Mouse (Mus musculus) CH12.LX (cell line): Measurements from ENCODE around the gene Bcas3. TPM values are rescaled to one million over a fixed set of nuclear protein-coding genes. Genes with fewer than 3 reads are reported as not detected.

Source experiments
- DNase-seq: peaks from one replicate; pipeline ENCODE4 v3.0.0-alpha.2; 2013; ENCODE audit errors: extremely low read depth
- H3K27ac ChIP-seq: 2 replicates; pipeline ENCODE4 v1.5.1; 2012; ENCODE audit warnings: low read depth, mild to moderate bottlenecking, control low read depth, moderate library complexity; ENCODE audit not compliant: insufficient read depth
- H3K27me3 ChIP-seq: replicated peaks from 2 replicates; pipeline ENCODE3; 2012; ENCODE audit warnings: inconsistent platforms
- H3K36me3 ChIP-seq, 2 experiments: replicated peaks in 1 of 2; 2 replicates each; pipeline versions ENCODE3 to v1.6.1; 2012; ENCODE audit warnings: inconsistent platforms in 1 of 2, low read length in 1 of 2, mild to moderate bottlenecking in 1 of 2, mixed read lengths in 1 of 2, moderate library complexity in 1 of 2; ENCODE audit not compliant: control insufficient read depth in 1 of 2, insufficient read depth in 1 of 2
- H3K4me1 ChIP-seq, 2 experiments: 2 replicates each; pipeline ENCODE4 v1.6.1; 2012; ENCODE audit warnings: inconsistent platforms in 1 of 2, moderate library complexity in 1 of 2; ENCODE audit not compliant: insufficient read depth in 2 of 2, control insufficient read depth in 1 of 2
- H3K4me2 ChIP-seq: 2 replicates; pipeline ENCODE4 v1.6.1; 2012; ENCODE audit warnings: low read depth, mild to moderate bottlenecking, control low read depth; ENCODE audit not compliant: poor library complexity, insufficient read depth, severe bottlenecking
- H3K4me3 ChIP-seq, 3 experiments: fragments of 150-350 bp in 1 of 3; sonication (generic) in 1 of 3; replicated peaks in 1 of 3; 2 replicates each; pipeline versions ENCODE3 to v1.5.1; 2011 to 2012; ENCODE audit warnings: low read depth in 2 of 3, low read length in 2 of 3, mild to moderate bottlenecking in 2 of 3, moderate library complexity in 2 of 3, control low read depth in 1 of 3, improper control_type of control experiment in 1 of 3, inconsistent platforms in 1 of 3, mixed read lengths in 1 of 3; ENCODE audit not compliant: poor library complexity in 1 of 3
- H3K79me2 ChIP-seq: replicated peaks from 2 replicates; pipeline ENCODE4 v1.6.1; 2012; ENCODE audit warnings: mild to moderate bottlenecking, moderate library complexity; ENCODE audit not compliant: control insufficient read depth, poor library complexity, insufficient read depth, severe bottlenecking; ENCODE audit errors: extremely low read depth
- H3K9ac ChIP-seq: 2 replicates; pipeline ENCODE4 v1.6.1; 2012; ENCODE audit warnings: low read depth, mild to moderate bottlenecking, control low read depth, moderate library complexity; ENCODE audit not compliant: insufficient read depth
- H3K9me3 ChIP-seq: replicated peaks from 2 replicates; pipeline ENCODE3; 2012; ENCODE audit warnings: low read length, inconsistent platforms, mixed read lengths
- BHLHE40 ChIP-seq: IDR thresholded peaks from 2 replicates; pipeline ENCODE4 v1.6.1; 2011; ENCODE audit warnings: mild to moderate bottlenecking, low read depth, low read length, improper control_type of control experiment
- CHD2 ChIP-seq: IDR thresholded peaks from 2 replicates; pipeline ENCODE4 v1.6.1; 2011; ENCODE audit warnings: low read length, improper control_type of control experiment
- CTCF ChIP-seq, 2 experiments: IDR thresholded peaks in 1 of 2; conservative IDR thresholded peaks in 1 of 2; 2 replicates each; pipeline ENCODE4 v1.5.1; 2011 to 2012; ENCODE audit warnings: low read depth in 2 of 2, low read length in 2 of 2, improper control_type of control experiment in 1 of 2, inconsistent platforms in 1 of 2, mild to moderate bottlenecking in 1 of 2, moderate library complexity in 1 of 2
- E2F4 ChIP-seq: IDR thresholded peaks from 2 replicates; pipeline ENCODE4 v1.6.1; 2011; ENCODE audit warnings: low read depth, low read length, improper control_type of control experiment; ENCODE audit not compliant: insufficient replicate concordance
- GABPA ChIP-seq: IDR thresholded peaks from 2 replicates; pipeline ENCODE4 v1.6.1; 2012; ENCODE audit warnings: low read depth, low read length, improper control_type of control experiment, inconsistent platforms; ENCODE audit not compliant: insufficient replicate concordance
- HCFC1 ChIP-seq: IDR thresholded peaks from 2 replicates; pipeline ENCODE4 v1.6.1; 2012; ENCODE audit warnings: low read depth, mild to moderate bottlenecking, inconsistent platforms, low read length, improper control_type of control experiment
- JUN ChIP-seq: IDR thresholded peaks from 2 replicates; pipeline ENCODE4 v1.6.1; 2011; ENCODE audit warnings: low read depth, mild to moderate bottlenecking, low read length, improper control_type of control experiment, moderate library complexity; ENCODE audit not compliant: insufficient read depth
- KAT2A ChIP-seq: IDR thresholded peaks from 2 replicates; pipeline ENCODE4 v1.6.1; 2012; ENCODE audit warnings: low read length, improper control_type of control experiment, inconsistent platforms; ENCODE audit not compliant: insufficient replicate concordance
- MAZ ChIP-seq: IDR thresholded peaks from 2 replicates; pipeline ENCODE4 v1.6.1; 2012; ENCODE audit warnings: low read depth, mild to moderate bottlenecking, inconsistent platforms, low read length, improper control_type of control experiment, moderate library complexity
- MYC ChIP-seq: IDR thresholded peaks from 2 replicates; pipeline ENCODE4 v1.6.1; 2011; ENCODE audit warnings: low read depth, mild to moderate bottlenecking, improper control_type of control experiment, low read length
- NELFE ChIP-seq: IDR thresholded peaks from 2 replicates; pipeline ENCODE4 v1.6.1; 2011; ENCODE audit warnings: low read depth, low read length, improper control_type of control experiment
- PAX5 ChIP-seq: IDR thresholded peaks from 2 replicates; pipeline ENCODE4 v1.6.1; 2012; ENCODE audit warnings: low read length, inconsistent platforms, mixed read lengths
- RAD21 ChIP-seq: IDR thresholded peaks from 2 replicates; pipeline ENCODE4 v1.6.1; 2011; ENCODE audit warnings: low read depth, mild to moderate bottlenecking, low read length, improper control_type of control experiment, moderate library complexity
- RCOR1 ChIP-seq: conservative IDR thresholded peaks from 2 replicates; pipeline ENCODE4 v1.6.1; 2012; ENCODE audit warnings: low read depth, mild to moderate bottlenecking, inconsistent platforms, low read length, improper control_type of control experiment
- TBP ChIP-seq: conservative IDR thresholded peaks from 2 replicates; pipeline ENCODE4 v1.6.1; 2011; ENCODE audit warnings: low read depth, low read length, improper control_type of control experiment
- TCF12 ChIP-seq: IDR thresholded peaks from 2 replicates; pipeline ENCODE4 v1.6.1; 2014; ENCODE audit warnings: low read depth, mild to moderate bottlenecking, inconsistent platforms, low read length, improper control_type of control experiment
- USF1 ChIP-seq: IDR thresholded peaks from 2 replicates; pipeline ENCODE4 v1.6.1; 2014; ENCODE audit warnings: low read depth, mild to moderate bottlenecking, inconsistent platforms, low read length, improper control_type of control experiment
- USF2 ChIP-seq: conservative IDR thresholded peaks from 2 replicates; pipeline ENCODE4 v1.6.1; 2011; ENCODE audit warnings: low read depth, low read length, improper control_type of control experiment
- ZKSCAN1 ChIP-seq: IDR thresholded peaks from 2 replicates; pipeline ENCODE4 v1.6.1; 2012; ENCODE audit warnings: low read depth, inconsistent platforms, low read length, improper control_type of control experiment, borderline replicate concordance
- ZNF384 ChIP-seq: IDR thresholded peaks from 2 replicates; pipeline ENCODE4 v1.6.1; 2012; ENCODE audit warnings: low read depth, low read length, improper control_type of control experiment, inconsistent platforms
- dilution Hi-C: fragments of 300-500 bp; cut with MboI; formaldehyde crosslinking; loops from 2 replicates; pipeline ENCODE4 v1.14.3; 2020; ENCODE audit warnings: low sequenced_read_pairs; ENCODE audit not compliant: extremely low pct_unique_long_range_greater_than_20kb, extremely low pct_ligation_motif_present
- in situ Hi-C: fragments of 300-500 bp; cut with MboI; formaldehyde crosslinking; loops from 3 replicates; pipeline ENCODE4 v1.14.3; 2019; ENCODE audit warnings: low sequenced_read_pairs, low pct_ligation_motif_present, low pct_unique_long_range_greater_than_20kb, mixed read lengths
- polyA plus RNA-seq: library from polyadenylated mRNA; unstranded; fragments of >175 nt; gene quantifications from 2 replicates; pipeline ENCODE4 v1.2.1, GENCODE M21; 2012; ENCODE audit warnings: low read depth; ENCODE audit not compliant: insufficient read length
- total RNA-seq, 2 experiments: library from RNA; depleted of rRNA; stranded (reverse); fragments of 300-350 nt in 1 of 2; fragments of >200 nt in 1 of 2; gene quantifications; 2 replicates each; pipeline ENCODE4 v1.2.3; 2012 to 2014

The Bcas3 gene
- total and polyA plus RNA-seq, 3 experiments: 8.2 to 21.3 (median 9.7) TPM

- dilution Hi-C loops: no loop called here
- no peak for TF ChIP-seq USF2
- no peak for TF ChIP-seq TBP
- Histone ChIP-seq H3K4me3 (no peak overlapping the region), H3K79me2 (no peaks in the 10 kb centered on the region), H3K36me3 (no peaks in the 10 kb centered on the region), H3K4me2 (no peak overlapping the region), H3K27ac (no peak overlapping the region), H3K27me3 (no peaks in the 10 kb centered on the region), H3K9ac (no peak overlapping the region), H3K9me3 (no peaks in the 10 kb centered on the region), H3K4me1 (peaks cover 4 to 25% of the 10 kb centered on the region in 2 experiments; a peak in 3 of 4 replicates)
- DNase-seq: no peak
- in situ Hi-C loops: no loop called here
Observed at GRCm38 (mm10) chr11:85761170-85761569, 408.2 kb downstream of the Bcas3 start.

- H3K9me3 ChIP-seq: no peaks in the 10 kb centered on the region
- no peak overlapping the region for H3K4me2 ChIP-seq
- dilution Hi-C loops: no loop called here
- in situ Hi-C loops: no loop called here
- H3K27ac ChIP-seq: no peak overlapping the region
- no peaks in the 10 kb centered on the region for H3K36me3 ChIP-seq
- DNase-seq: no peak
- TF ChIP-seq CTCF (conservative IDR thresholded peaks at IDR 0.05 in 1 of 2, IDR thresholded peaks at IDR 0.05 in 1 of 2; ENCODE audit: low read depth in 2 of 2, low read length in 2 of 2) (no peak), NELFE (no peak), JUN (no peak), KAT2A (no peak)
- TF ChIP-seq, all 38 proteins: peak for 0
- H3K79me2 ChIP-seq: no peaks in the 10 kb centered on the region
- no peaks in the 10 kb centered on the region for H3K27me3 ChIP-seq
- no peak overlapping the region for H3K9ac ChIP-seq
- H3K4me3 ChIP-seq: no peak overlapping the region
- H3K4me1 ChIP-seq: peaks cover 4 to 25% of the 10 kb centered on the region in 2 experiments; a peak in 3 of 4 replicates
Observed at GRCm38 (mm10) chr11:85763655-85764054, 410.7 kb downstream of the Bcas3 start.

- Histone ChIP-seq H3K9me3 (no peaks in the 10 kb centered on the region), H3K4me1 (peaks cover 0 to 10% of the 10 kb centered on the region in 2 experiments; a peak in 2 of 4 replicates), H3K27ac (no peak overlapping the region), H3K4me2 (no peak overlapping the region), H3K79me2 (no peaks in the 10 kb centered on the region), H3K4me3 (no peak overlapping the region), H3K36me3 (no peaks in the 10 kb centered on the region), H3K9ac (no peak overlapping the region), H3K27me3 (no peaks in the 10 kb centered on the region)
- in situ Hi-C loops: no loop called here
- dilution Hi-C loops: no loop called here
- TF ChIP-seq ZKSCAN1 (no peak), RCOR1 (no peak), BHLHE40 (no peak), ZNF384 (no peak), GABPA (no peak), CHD2 (no peak), MYC (no peak), TCF12 (no peak), HCFC1 (no peak), USF1 (no peak), MAZ (no peak), RAD21 (no peak), NELFE (no peak), USF2 (no peak), E2F4 (no peak), PAX5 (no peak)
- no peak for DNase-seq
Observed at GRCm38 (mm10) chr11:85766106-85766723, 413.2 kb downstream of the Bcas3 start.
